Mouse (Mus musculus): Measurements from ENCODE around the gene Psg16. TPM values are rescaled to one million over a fixed set of nuclear protein-coding genes. Genes with fewer than 3 reads are reported as not detected.

Gene Psg16
- 0.11 and 0.13 TPM in 2 replicates for polyA plus RNA-seq (2015; fragmentation: Nextera tagmentation; extraction: Ambion mirVana)

GRCm38 (mm10) chr7:17073904-17074615 lies at the start of gene Psg16:
Psg16 (plus strand) TSS chr7:17074040.
- ATAC-seq (ENCODE audit: insufficient number of reproducible peaks, low FRiP score, low TSS enrichment, low read depth) = no peak
- no peaks in the 10 kb centered on the region for H3K4me1 ChIP-seq
- 63% methylated on average over 23 of the region's 23 CpGs for WGBS

GRCm38 (mm10) chr7:17024141-17024540 lies 49.7 kb upstream of the Psg16 start:
- no peak overlapping the region for H3K4me3 ChIP-seq (replicated peaks)
- peak overlapping the region; percentile 63 for H3K27ac ChIP-seq (replicated peaks)
- WGBS = 85% methylated on average over 6 of the region's 6 CpGs
- no peaks in the 10 kb centered on the region for H3K9me3 ChIP-seq (replicated peaks)
- peaks cover 44% of the 10 kb centered on the region for H3K36me3 ChIP-seq
- ATAC-seq (ENCODE audit: insufficient number of reproducible peaks, low FRiP score, low TSS enrichment, low read depth) = no peak
- H3K4me2 ChIP-seq (replicated peaks) = peak overlapping the region; percentile 75; the same call in 1 of the 2 replicates
- peaks cover 37% of the 10 kb centered on the region for H3K4me1 ChIP-seq
- H3K9ac ChIP-seq = no peak overlapping the region
- H3K27me3 ChIP-seq = no peaks in the 10 kb centered on the region

More at GRCm38 (mm10) chr7:17073904-17074615, at the start of gene Psg16:
- Histone ChIP-seq H3K27me3 (no peaks in the 10 kb centered on the region), H3K4me3 (replicated peaks) (no peak within 1 kb of the TSS), H3K27ac (replicated peaks) (no peak within 1 kb of the TSS), H3K36me3 (no peaks in the 10 kb centered on the region), H3K9me3 (replicated peaks) (no peaks in the 10 kb centered on the region), H3K9ac (no peak within 1 kb of the TSS), H3K4me2 (replicated peaks) (no peak within 1 kb of the TSS)

GRCm38 (mm10) chr7:17024814-17025504 lies 48.9 kb upstream of the Psg16 start:
- peak overlapping the region; percentile 75 for H3K4me2 ChIP-seq (replicated peaks)

GRCm38 (mm10) chr7:17025505-17025894 lies 48.3 kb upstream of the Psg16 start:
- Histone ChIP-seq H3K27me3 (no peaks in the 10 kb centered on the region), H3K4me3 (replicated peaks) (peak overlapping the region; percentile 88), H3K9ac (no peak overlapping the region), H3K4me1 (peaks cover 37% of the 10 kb centered on the region), H3K4me2 (replicated peaks) (peak overlapping the region; percentile 75), H3K36me3 (peaks cover 36% of the 10 kb centered on the region), H3K9me3 (replicated peaks) (no peaks in the 10 kb centered on the region), H3K27ac (replicated peaks) (peak overlapping the region; percentile 63)
- ATAC-seq (ENCODE audit: insufficient number of reproducible peaks, low FRiP score, low TSS enrichment, low read depth) = no peak
- WGBS = 42% methylated on average over 4 of the region's 4 CpGs

More at GRCm38 (mm10) chr7:17024814-17025504, 48.9 kb upstream of the Psg16 start:
- Histone ChIP-seq H3K27ac (replicated peaks) (peak overlapping the region; percentile 63), H3K9me3 (replicated peaks) (no peaks in the 10 kb centered on the region), H3K36me3 (peaks cover 36% of the 10 kb centered on the region), H3K4me1 (peaks cover 37% of the 10 kb centered on the region), H3K9ac (no peak overlapping the region), H3K27me3 (no peaks in the 10 kb centered on the region), H3K4me3 (replicated peaks) (no peak overlapping the region)
- WGBS = 66% methylated on average over 10 of the region's 10 CpGs
- no peak for ATAC-seq (ENCODE audit: insufficient number of reproducible peaks, low FRiP score, low TSS enrichment, low read depth)

- Histone ChIP-seq H3K27ac (replicated peaks) (0 out of 2 replicates have a peak overlapping the region, but pooled peaks have one; percentile 22), H3K4me1 (peaks cover 37% of the 10 kb centered on the region), H3K27me3 (no peaks in the 10 kb centered on the region), H3K36me3 (peaks cover 33% of the 10 kb centered on the region), H3K4me3 (replicated peaks) (peak overlapping the region; percentile 88), H3K4me2 (replicated peaks) (peak overlapping the region; percentile 75), H3K9me3 (replicated peaks) (no peaks in the 10 kb centered on the region), H3K9ac (no peak overlapping the region)
- WGBS = 52% methylated on average over 9 of the region's 9 CpGs
- no peak for ATAC-seq (ENCODE audit: insufficient number of reproducible peaks, low FRiP score, low TSS enrichment, low read depth)
These were observed 47.8 kb upstream of the Psg16 start for GRCm38 (mm10) chr7:17025896-17026622.

GRCm38 (mm10) chr7:17026710-17027587 lies 46.9 kb upstream of the Psg16 start:
- H3K4me2 ChIP-seq (replicated peaks) = peak overlapping the region; percentile 75
- H3K9me3 ChIP-seq (replicated peaks) = no peaks in the 10 kb centered on the region
- peaks cover 28% of the 10 kb centered on the region for H3K36me3 ChIP-seq
- no peaks in the 10 kb centered on the region for H3K27me3 ChIP-seq
- peak overlapping the region; percentile 90 for H3K9ac ChIP-seq
- H3K4me3 ChIP-seq (replicated peaks) = peak overlapping the region; percentile 88
- peak; percentile 15; the same call in 1 of the 2 replicates for ATAC-seq (ENCODE audit: insufficient number of reproducible peaks, low FRiP score, low TSS enrichment, low read depth)
- 3% methylated on average over 24 of the region's 24 CpGs for WGBS
- peak overlapping the region; percentile 92 for H3K27ac ChIP-seq (replicated peaks)
- peaks cover 37% of the 10 kb centered on the region for H3K4me1 ChIP-seq

- H3K36me3 ChIP-seq = peaks cover 28% of the 10 kb centered on the region
- peak; percentile 75 for ATAC-seq (ENCODE audit: insufficient number of reproducible peaks, low FRiP score, low TSS enrichment, low read depth)
- peaks cover 37% of the 10 kb centered on the region for H3K4me1 ChIP-seq
- no peaks in the 10 kb centered on the region for H3K9me3 ChIP-seq (replicated peaks)
- H3K27me3 ChIP-seq = no peaks in the 10 kb centered on the region
- H3K4me2 ChIP-seq (replicated peaks) = peak within 1 kb of the TSS; percentile 75
- H3K27ac ChIP-seq (replicated peaks) = peak within 1 kb of the TSS; percentile 92
- peak within 1 kb of the TSS; percentile 88 for H3K4me3 ChIP-seq (replicated peaks)
- peak within 1 kb of the TSS; percentile 90 for H3K9ac ChIP-seq
- under 1% methylated on average over 54 of the region's 58 CpGs for WGBS
These were observed 46.1 kb upstream of the Psg16 start, which contains the start of gene Ppp5c for GRCm38 (mm10) chr7:17027588-17028343. Ppp5c (minus strand) TSS chr7:17027924.

GRCm38 (mm10) chr7:17028923-17029322 lies 44.9 kb upstream of the Psg16 start:
- H3K27me3 ChIP-seq = no peaks in the 10 kb centered on the region
- ATAC-seq (ENCODE audit: insufficient number of reproducible peaks, low FRiP score, low TSS enrichment, low read depth) = no peak
- H3K36me3 ChIP-seq = peaks cover 36% of the 10 kb centered on the region
- H3K9me3 ChIP-seq (replicated peaks) = no peaks in the 10 kb centered on the region
- H3K4me1 ChIP-seq = peaks cover 32% of the 10 kb centered on the region
- no peak overlapping the region for H3K9ac ChIP-seq
- WGBS = 65% methylated on average over 7 of the region's 7 CpGs
- H3K4me3 ChIP-seq (replicated peaks) = no peak overlapping the region
- H3K4me2 ChIP-seq (replicated peaks) = no peak overlapping the region
- H3K27ac ChIP-seq (replicated peaks) = no peak overlapping the region

- no peak for ATAC-seq (ENCODE audit: insufficient number of reproducible peaks, low FRiP score, low TSS enrichment, low read depth)
- Histone ChIP-seq H3K9ac (no peak overlapping the region), H3K9me3 (replicated peaks) (no peaks in the 10 kb centered on the region), H3K4me3 (replicated peaks) (no peak overlapping the region), H3K4me1 (peaks cover 18% of the 10 kb centered on the region), H3K36me3 (peaks cover 45% of the 10 kb centered on the region), H3K4me2 (replicated peaks) (no peak overlapping the region), H3K27ac (replicated peaks) (no peak overlapping the region), H3K27me3 (no peaks in the 10 kb centered on the region)
- 71% methylated on average over 7 of the region's 7 CpGs for whole genome bisulfite sequencing
These were observed 43.6 kb upstream of the Psg16 start for GRCm38 (mm10) chr7:17030239-17030638.

All from embryonic facial prominence, embryonic 15.5 days (tissue).